Mouse (Mus musculus) limb, embryonic 12.5 days (tissue): ENCODE data around the gene Eno1. TPM values are rescaled to one million over a fixed set of nuclear protein-coding genes. Genes with fewer than 3 reads are reported as not detected.

ENCODE experiments used
- ATAC-seq: fragments of 200-750 bp; cut with Nextera tagmentation; 2 replicates; pipeline ENCODE4 v1.8.0; 2017; ENCODE audit warnings: low read depth, moderate TSS enrichment; ENCODE audit not compliant: insufficient number of reproducible peaks, insufficient read depth, low FRiP score, low TSS enrichment
- H3K27ac ChIP-seq: fragments of 300-500 bp; sonication (generic); 2 replicates; pipeline ENCODE4 v1.5.1; 2016; ENCODE audit warnings: mild to moderate bottlenecking, moderate library complexity
- H3K27me3 ChIP-seq: fragments of 300-500 bp; sonication (generic); 2 replicates; pipeline ENCODE4 v1.6.1; 2016; ENCODE audit warnings: mild to moderate bottlenecking, moderate library complexity
- H3K36me3 ChIP-seq: fragments of 300-500 bp; sonication (generic); 2 replicates; pipeline ENCODE4 v1.6.1; 2016; ENCODE audit warnings: mild to moderate bottlenecking, moderate library complexity
- H3K4me1 ChIP-seq: fragments of 300-500 bp; sonication (generic); replicated peaks from 2 replicates; pipeline ENCODE4 v1.6.1; 2016
- H3K4me2 ChIP-seq: fragments of 300-500 bp; sonication (generic); 2 replicates; pipeline ENCODE4 v1.6.1; 2016; ENCODE audit warnings: mild to moderate bottlenecking, moderate library complexity
- H3K4me3 ChIP-seq: fragments of 300-500 bp; sonication (generic); replicated peaks from 2 replicates; pipeline ENCODE4 v1.5.1; 2016; ENCODE audit warnings: mild to moderate bottlenecking
- H3K9ac ChIP-seq: fragments of 300-500 bp; sonication (generic); replicated peaks from 2 replicates; pipeline ENCODE4 v1.6.1; 2016; ENCODE audit warnings: mild to moderate bottlenecking, moderate library complexity
- H3K9me3 ChIP-seq: fragments of 300-500 bp; sonication (generic); 2 replicates; pipeline ENCODE4 v1.6.1; 2016; ENCODE audit warnings: mild to moderate bottlenecking, moderate library complexity
- WGBS: fragments of 180-500 bp; shearing (Covaris S2); methylation state at CpG from one replicate; pipeline ENCODE4 v1.1.7; 2016; 5-methylcytosine and 5-hydroxymethylcytosine counted together
- polyA plus RNA-seq: library from polyadenylated mRNA; unstranded; fragments of >200 nt; fragmentation: Nextera tagmentation; extraction: Ambion mirVana; gene quantifications from 2 replicates; pipeline ENCODE4 v1.2.1, GENCODE M21; 2016

Eno1 gene
- polyA plus RNA-seq, result 1,793 and 1,872 TPM in 2 replicates

DNA sequence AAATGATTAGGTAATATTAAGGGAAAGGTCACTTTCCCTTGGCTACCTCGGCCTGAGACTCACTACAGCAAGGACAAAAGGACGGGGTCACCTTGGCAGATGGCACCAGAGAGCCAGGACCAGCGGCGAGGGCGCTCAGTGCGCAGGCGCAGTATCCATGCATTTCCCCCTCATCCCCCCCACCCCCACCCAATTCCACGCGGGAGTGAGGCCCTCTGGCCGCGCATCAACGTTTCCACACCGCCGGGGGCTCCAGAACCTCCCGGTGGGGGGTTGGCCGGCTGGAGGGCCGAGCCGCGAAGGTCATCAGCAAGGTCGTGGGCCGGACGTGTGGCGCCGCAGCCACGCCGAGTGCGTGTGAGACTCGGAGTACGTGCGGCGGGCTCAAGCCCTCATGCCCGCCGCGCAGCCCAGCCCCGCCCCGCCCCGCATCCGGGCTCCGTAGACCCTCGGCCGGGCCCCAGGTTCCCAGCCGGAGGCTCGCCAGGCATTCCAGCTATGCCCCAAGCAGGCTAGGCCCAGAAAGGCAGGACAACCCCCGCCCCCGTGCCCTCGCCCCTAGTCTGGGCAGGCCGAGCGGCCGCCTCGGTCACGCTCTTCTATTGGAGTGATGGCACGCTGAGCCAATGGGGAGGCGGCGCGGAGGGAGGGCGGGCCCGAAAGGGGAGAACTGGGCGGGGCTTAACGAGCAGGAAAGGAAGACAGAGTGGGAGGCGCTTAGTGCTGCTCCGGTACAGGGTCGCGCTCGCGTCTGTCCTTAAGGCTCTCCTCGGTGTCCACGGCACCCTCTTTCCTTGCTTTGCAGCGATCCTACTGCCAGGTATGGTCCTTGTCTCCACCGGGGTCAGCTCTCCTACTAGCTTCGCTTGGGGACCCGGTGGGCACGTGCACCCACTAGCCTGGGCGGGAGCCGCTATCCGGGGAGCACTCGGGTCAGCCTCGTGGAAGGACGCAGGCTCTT lies at the start of gene Eno1:
Gene Eno1, plus strand, starts transcription at position 201 of the 961 bp plus-strand sequence.
- peak; percentile 98 for ATAC-seq
- no peaks in the 10 kb centered on the region for H3K9me3 ChIP-seq
- peaks cover 47% of the 10 kb centered on the region for H3K4me1 ChIP-seq
- no peaks in the 10 kb centered on the region for H3K27me3 ChIP-seq
- H3K4me2 ChIP-seq, result peak within 1 kb of the TSS; percentile 84
- H3K4me3 ChIP-seq, result peak within 1 kb of the TSS; percentile 72
- peak within 1 kb of the TSS; percentile 85 for H3K9ac ChIP-seq
- H3K27ac ChIP-seq, result peak within 1 kb of the TSS; percentile 99
- WGBS, result under 1% methylated on average over 75 of the region's 78 CpGs
- peaks cover 24% of the 10 kb centered on the region for H3K36me3 ChIP-seq

DNA sequence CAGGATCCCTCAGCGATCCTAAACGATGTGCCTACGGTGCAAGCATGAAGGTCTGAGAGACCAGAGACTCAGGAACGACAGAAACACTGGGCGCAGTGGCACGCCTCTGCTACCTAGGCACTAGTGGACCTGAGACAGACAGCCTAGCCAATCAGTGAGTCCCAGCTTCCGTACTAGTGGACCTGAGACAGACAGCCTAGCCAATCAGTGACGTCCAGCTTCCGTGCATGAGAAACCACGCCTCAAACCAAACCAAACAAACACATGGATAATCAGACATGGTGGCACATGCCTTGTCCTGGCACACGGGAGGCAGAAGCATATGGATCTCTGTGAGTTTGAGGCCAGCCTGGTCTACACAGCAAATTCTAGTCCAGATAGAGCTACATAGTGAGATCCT lies 48.3 kb upstream of the Eno1 start:
- WGBS, result 48% methylated on average over 11 of the region's 11 CpGs
- Histone ChIP-seq H3K4me3 (no peak overlapping the region), H3K4me1 (no peaks in the 10 kb centered on the region), H3K9me3 (no peaks in the 10 kb centered on the region), H3K27me3 (no peaks in the 10 kb centered on the region), H3K36me3 (no peaks in the 10 kb centered on the region), H3K4me2 (peak overlapping the region; percentile 20), H3K9ac (no peak overlapping the region), H3K27ac (no peak overlapping the region)
- no peak for ATAC-seq

DNA sequence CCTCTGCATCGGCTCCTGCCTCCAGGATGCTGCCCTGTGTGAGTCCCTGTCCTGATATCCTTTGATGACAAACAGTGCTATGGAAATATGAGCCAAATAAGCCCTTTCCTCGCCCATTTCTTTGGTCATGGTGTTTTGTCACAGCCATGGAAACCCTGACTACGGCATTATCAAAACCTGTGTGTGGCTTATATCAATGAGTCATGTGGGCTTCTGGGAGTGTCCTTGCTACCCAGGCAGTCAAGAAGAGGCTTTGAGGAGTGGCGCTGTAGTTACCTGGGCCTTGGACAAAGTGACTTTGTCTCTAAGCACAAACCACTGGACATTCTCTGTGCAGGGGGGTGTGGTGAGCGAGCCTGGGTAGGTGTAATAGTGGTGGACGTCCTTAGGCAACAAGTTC lies 44.3 kb upstream of the Eno1 start:
- H3K4me1 ChIP-seq, result no peaks in the 10 kb centered on the region
- WGBS, result 79% methylated on average over 6 of the region's 6 CpGs
- no peak overlapping the region for H3K4me3 ChIP-seq
- no peak for ATAC-seq
- H3K27me3 ChIP-seq, result no peaks in the 10 kb centered on the region
- H3K36me3 ChIP-seq, result no peaks in the 10 kb centered on the region
- no peak overlapping the region for H3K4me2 ChIP-seq
- H3K9me3 ChIP-seq, result no peaks in the 10 kb centered on the region
- no peak overlapping the region for H3K9ac ChIP-seq
- H3K27ac ChIP-seq, result no peak overlapping the region

DNA sequence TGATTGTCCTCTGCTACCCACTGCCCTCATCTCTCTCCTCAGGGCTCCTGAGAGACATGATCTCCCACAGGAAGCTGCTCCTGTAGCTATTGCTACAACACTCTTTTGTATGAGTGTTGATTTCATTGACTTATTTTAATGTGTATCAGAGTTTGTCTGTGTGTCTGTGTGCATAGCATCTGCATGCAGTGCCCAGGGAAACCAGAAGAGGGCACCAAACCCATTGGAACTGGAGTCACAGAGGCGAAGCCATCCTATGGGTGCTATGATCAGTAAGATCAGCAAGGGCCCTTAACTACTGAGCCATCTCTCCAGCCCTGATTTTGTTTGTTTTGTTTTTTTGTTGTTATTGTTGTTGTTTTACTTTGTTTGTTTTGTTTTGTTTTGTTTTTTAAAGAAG lies 42.6 kb upstream of the Eno1 start:
- no peak for ATAC-seq
- WGBS, result 40% methylated on average over 1 of the region's 1 CpGs
- Histone ChIP-seq H3K9ac (no peak overlapping the region), H3K9me3 (no peaks in the 10 kb centered on the region), H3K4me3 (no peak overlapping the region), H3K27me3 (no peaks in the 10 kb centered on the region), H3K36me3 (no peaks in the 10 kb centered on the region), H3K4me2 (no peak overlapping the region), H3K4me1 (no peaks in the 10 kb centered on the region), H3K27ac (no peak overlapping the region)

DNA sequence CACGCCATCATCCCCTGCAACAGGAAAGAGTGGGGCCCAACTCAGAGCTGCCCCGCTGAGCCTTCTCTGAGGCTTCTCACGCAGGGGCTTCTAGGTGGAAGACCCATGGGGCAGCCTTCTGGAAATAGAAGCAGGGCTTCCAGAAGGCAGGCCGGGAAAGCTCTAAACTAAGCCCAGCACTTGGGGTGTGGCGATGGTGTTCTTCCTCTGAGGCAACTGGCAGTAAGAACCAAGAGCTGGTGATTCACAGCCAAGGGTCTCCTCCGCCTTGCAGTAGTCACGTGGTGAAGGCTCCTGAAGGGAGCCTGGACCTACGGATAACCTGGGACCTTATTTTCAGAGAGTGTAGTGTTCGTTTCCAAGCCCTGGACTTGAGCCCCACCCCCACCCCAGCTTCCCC lies 38.3 kb upstream of the Eno1 start:
- H3K27me3 ChIP-seq, result no peaks in the 10 kb centered on the region
- no peaks in the 10 kb centered on the region for H3K9me3 ChIP-seq
- no peaks in the 10 kb centered on the region for H3K4me1 ChIP-seq
- 71% methylated on average over 9 of the region's 9 CpGs for WGBS
- no peaks in the 10 kb centered on the region for H3K36me3 ChIP-seq
- no peak overlapping the region for H3K9ac ChIP-seq
- no peak for ATAC-seq
- no peak overlapping the region for H3K4me2 ChIP-seq
- no peak overlapping the region for H3K4me3 ChIP-seq
- no peak overlapping the region for H3K27ac ChIP-seq

DNA sequence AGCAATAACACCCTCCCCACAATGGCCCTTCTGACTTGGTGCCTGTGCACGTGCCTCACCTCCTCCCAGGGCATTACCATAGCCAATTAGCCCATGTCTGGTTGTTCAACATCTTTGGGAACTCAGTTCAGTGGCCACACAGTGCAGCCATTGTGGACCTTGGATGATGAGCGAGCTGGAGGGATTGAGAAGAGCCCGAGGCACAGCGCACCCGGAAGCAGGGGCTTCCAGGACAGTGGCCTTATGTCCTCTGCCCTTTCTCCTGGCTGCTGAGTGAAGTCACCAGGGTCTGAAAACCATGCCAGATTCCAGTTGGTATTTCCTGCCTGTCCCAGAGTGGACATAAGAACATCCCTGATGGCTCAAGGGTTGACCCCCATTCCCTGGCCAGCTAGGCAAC lies 35.3 kb upstream of the Eno1 start, which contains the start of gene Car6:
Gene Car6, minus strand, starts transcription at position 101 of the 400 bp plus-strand sequence.
- Histone ChIP-seq H3K36me3 (no peaks in the 10 kb centered on the region), H3K27me3 (no peaks in the 10 kb centered on the region), H3K9me3 (no peaks in the 10 kb centered on the region), H3K4me2 (no peak within 1 kb of the TSS), H3K4me3 (no peak within 1 kb of the TSS), H3K27ac (no peak within 1 kb of the TSS), H3K9ac (no peak within 1 kb of the TSS), H3K4me1 (no peaks in the 10 kb centered on the region)
- WGBS, result 81% methylated on average over 5 of the region's 5 CpGs
- ATAC-seq, result no peak

DNA sequence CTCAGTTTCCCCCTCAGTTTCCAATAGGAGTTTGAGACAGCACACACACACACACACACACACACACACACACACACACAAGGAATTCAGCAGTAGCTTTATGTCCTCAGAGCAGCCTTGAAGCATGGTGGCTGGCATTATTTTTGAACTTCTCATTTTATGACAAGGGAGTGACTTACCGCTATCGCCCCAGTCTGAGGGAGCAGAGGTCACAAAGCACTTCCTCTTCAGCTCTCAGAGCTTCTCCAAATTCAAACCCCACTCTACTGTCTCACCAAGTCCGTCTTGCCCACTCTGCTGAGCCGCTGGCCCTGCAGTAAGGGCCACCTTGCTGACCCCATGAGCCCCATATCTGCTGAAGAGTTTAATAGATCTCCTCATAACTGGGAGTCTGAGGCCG lies 33.8 kb upstream of the Eno1 start:
- H3K4me3 ChIP-seq, result no peak overlapping the region
- H3K9me3 ChIP-seq, result no peaks in the 10 kb centered on the region
- H3K4me1 ChIP-seq, result no peaks in the 10 kb centered on the region
- H3K27ac ChIP-seq, result no peak overlapping the region
- no peaks in the 10 kb centered on the region for H3K27me3 ChIP-seq
- no peak for ATAC-seq
- no peak overlapping the region for H3K9ac ChIP-seq
- 86% methylated on average over 5 of the region's 5 CpGs for WGBS
- no peak overlapping the region for H3K4me2 ChIP-seq
- H3K36me3 ChIP-seq, result no peaks in the 10 kb centered on the region

DNA sequence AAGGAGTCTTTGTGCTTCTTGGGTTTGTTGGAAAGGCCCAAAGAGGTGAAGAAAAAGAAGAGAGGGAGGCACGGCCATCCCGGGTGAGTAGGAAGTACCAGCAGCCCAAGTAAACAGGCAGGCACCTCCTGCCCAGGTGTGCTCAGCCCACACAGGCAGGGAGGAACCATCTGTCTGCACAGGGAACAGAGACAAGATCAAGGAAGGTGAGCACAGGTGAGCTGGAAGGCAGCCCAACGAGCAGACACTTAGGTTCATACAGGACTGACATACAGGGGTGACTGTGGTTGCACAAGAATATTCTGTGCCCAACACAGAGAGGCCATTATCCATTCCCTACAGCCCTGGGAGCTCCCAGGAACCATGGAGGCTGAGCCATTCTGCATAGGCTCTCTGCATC lies 31.6 kb upstream of the Eno1 start:
- Histone ChIP-seq H3K27me3 (no peaks in the 10 kb centered on the region), H3K36me3 (no peaks in the 10 kb centered on the region), H3K9ac (no peak overlapping the region), H3K4me2 (no peak overlapping the region), H3K4me3 (no peak overlapping the region), H3K27ac (no peak overlapping the region), H3K4me1 (no peaks in the 10 kb centered on the region), H3K9me3 (no peaks in the 10 kb centered on the region)
- no peak for ATAC-seq
- 86% methylated on average over 3 of the region's 3 CpGs for WGBS

DNA sequence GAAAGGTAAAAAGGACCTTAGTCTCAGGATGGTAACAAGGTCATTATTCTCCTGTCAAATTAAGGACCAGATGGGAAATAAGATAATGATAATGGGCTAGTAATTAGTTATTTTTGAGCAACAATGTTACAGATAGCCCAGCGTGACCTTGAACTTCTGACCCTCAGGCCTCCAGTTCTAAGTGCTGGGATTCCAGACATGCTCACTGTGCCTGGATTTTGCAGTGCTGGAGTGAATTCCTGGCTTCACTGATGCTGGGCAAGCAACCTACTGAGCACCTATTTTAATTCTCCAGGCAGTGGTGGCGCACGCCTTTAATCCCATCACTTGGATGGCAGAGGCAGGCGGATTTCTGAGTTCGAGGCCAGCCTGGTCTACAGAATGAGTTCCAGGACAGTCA lies 26.8 kb upstream of the Eno1 start:
- H3K4me1 ChIP-seq, result peaks cover 7% of the 10 kb centered on the region
- H3K27ac ChIP-seq, result no peak overlapping the region
- H3K9ac ChIP-seq, result no peak overlapping the region
- no peaks in the 10 kb centered on the region for H3K27me3 ChIP-seq
- H3K9me3 ChIP-seq, result no peaks in the 10 kb centered on the region
- H3K4me2 ChIP-seq, result no peak overlapping the region
- no peaks in the 10 kb centered on the region for H3K36me3 ChIP-seq
- no peak overlapping the region for H3K4me3 ChIP-seq
- 91% methylated on average over 5 of the region's 5 CpGs for WGBS
- ATAC-seq, result no peak

DNA sequence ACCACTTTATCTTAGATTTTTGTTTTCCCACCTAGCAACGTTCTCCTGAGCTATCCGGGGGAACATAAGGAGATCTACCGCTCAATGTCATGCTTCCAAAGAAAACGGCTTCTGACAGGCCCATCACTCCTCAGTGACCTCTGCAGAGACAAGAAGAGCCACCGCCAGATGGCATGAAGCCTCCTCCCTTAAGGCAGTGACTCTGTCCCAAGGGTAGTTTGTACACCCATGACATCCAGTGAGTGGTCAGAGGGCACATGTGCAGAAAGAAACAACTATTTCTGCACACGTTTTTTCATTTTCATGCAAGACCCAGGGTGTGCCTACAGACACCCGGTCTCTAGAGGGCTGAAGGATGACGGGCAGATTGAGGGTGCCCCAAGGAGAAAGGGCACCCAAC lies 26.2 kb upstream of the Eno1 start:
- WGBS, result 87% methylated on average over 8 of the region's 8 CpGs
- Histone ChIP-seq H3K4me1 (peaks cover 7% of the 10 kb centered on the region), H3K4me3 (no peak overlapping the region), H3K9ac (no peak overlapping the region), H3K27me3 (no peaks in the 10 kb centered on the region), H3K4me2 (no peak overlapping the region), H3K36me3 (no peaks in the 10 kb centered on the region), H3K9me3 (no peaks in the 10 kb centered on the region), H3K27ac (no peak overlapping the region)
- no peak for ATAC-seq

DNA sequence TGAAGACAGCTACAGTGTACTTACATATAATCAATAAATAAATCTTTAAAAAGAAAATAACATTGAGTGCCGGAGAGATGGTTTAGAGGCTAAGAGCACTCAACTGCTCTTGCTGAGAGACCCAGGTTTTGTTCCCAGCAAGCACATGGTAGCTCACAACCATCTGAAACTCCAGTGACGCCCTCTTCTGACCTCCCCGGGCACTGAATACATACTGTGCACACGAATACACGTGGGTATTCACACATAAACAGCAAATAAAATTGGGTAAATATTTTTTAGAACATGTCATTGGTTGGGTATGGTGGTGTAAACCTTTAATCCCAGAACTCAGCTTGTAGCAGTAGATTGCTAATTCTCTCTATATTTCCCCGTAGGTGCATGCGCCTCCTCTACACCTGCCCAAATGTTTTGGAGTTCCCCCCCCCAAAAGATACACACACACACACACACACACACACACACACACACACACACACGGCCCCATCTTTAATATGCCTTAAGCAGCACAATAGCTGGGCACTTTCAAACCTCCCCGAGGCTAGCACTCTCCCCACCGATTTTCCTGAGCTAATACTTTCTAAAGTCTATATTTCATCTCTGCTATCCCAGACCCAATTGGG lies 24.5 kb upstream of the Eno1 start:
- Histone ChIP-seq H3K9ac (no peak overlapping the region), H3K4me3 (peak overlapping the region; percentile 38)
- 51% methylated on average over 10 of the region's 10 CpGs for WGBS

More for the DNA sequence above, 24.5 kb upstream of the Eno1 start:
- peaks cover 7% of the 10 kb centered on the region for H3K4me1 ChIP-seq
- H3K27ac ChIP-seq, result no peak overlapping the region
- ATAC-seq, result no peak
- peak overlapping the region; percentile 61 for H3K4me2 ChIP-seq
- H3K9me3 ChIP-seq, result no peaks in the 10 kb centered on the region
- no peaks in the 10 kb centered on the region for H3K27me3 ChIP-seq
- no peaks in the 10 kb centered on the region for H3K36me3 ChIP-seq
